Mouse (Mus musculus): ENCODE results near the gene Fbll1.

Gene Fbll1

GRCm38 (mm10) chr11:35782444-35782843 is 16.2 kb downstream of the Fbll1 start:
- DNase-seq = no peak

GRCm38 (mm10) chr11:35780336-35780735 is 18.3 kb downstream of the Fbll1 start:
- no peak for DNase-seq

- DNase-seq = no peak
These were observed 22.2 kb downstream of the Fbll1 start for GRCm38 (mm10) chr11:35776452-35776851.

- DNase-seq = no peak
These were observed 23.1 kb downstream of the Fbll1 start for GRCm38 (mm10) chr11:35775606-35776005.

DNA sequence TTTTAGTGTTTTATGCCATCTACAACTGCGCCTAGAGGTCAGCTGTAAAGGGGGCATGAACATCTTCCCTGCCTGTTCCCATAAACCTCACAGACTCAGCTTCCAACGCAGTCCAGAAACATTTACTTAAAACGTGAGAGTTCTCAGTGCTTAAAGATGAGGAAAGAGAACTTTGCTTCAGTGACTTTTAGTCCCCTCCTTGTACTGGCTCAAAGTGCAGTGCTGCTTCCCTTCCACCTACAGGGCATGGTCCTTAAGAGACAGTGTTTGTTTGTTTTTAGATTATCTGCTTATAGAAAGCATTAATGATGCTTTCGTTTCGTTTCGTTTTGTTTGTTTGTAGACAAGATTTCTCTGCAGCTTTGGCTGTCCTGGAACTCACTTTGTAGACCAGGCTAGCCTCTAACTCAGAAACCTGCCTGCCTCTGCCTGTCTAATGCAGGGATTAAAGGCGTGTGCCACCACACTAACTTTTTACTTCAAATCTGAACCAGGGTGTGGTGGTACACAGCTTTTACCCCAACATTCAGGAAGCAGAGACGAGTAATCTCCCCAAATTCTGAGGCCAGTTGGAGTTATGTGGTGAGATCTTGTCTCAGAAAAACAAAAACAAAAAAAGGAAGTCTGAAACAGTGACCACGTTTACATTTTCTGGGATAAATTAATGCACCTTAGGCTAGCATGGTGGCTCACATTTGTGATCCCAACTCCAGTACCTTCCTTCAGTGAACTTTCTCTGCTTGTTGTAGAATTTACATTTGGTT is 27.8 kb downstream of the Fbll1 start:
- DNase-seq = no peak

- peak; percentile 70 for DNase-seq
These were observed 28.8 kb downstream of the Fbll1 start for GRCm38 (mm10) chr11:35769746-35770437.

DNA sequence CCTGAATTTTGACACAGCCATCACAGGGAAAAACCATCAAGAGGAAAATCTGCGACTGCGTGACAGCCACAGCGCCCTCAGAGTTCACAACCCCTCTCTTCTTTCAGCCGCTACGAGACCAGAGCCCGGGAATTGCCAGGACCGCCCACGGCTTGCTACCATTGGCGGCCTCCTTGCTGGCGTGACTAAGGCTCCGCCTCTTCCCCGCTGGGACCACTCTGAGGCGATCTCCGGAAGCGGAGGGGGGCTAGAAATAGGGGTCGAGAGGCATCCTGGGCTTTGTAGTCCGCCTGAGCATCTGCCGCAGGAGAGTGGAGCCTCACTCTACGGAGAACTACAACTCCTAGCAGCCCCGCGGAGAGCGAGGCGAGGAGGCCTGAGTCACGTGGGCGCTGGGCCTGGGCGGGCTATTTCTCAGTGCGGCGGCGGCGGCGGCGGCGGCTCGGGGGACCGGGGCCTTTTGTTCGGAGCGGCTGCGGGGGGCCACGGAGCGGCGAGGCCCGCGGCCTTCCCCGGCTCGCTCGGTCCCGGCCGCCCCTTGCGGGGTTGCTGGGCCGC is 29.4 kb downstream of the Fbll1 start, which contains the start of gene Pank3:
TSS of gene Pank3 (plus strand) at position 297 of the 558 bp plus-strand sequence.
- DNase-seq = peak; percentile 97

DNA sequence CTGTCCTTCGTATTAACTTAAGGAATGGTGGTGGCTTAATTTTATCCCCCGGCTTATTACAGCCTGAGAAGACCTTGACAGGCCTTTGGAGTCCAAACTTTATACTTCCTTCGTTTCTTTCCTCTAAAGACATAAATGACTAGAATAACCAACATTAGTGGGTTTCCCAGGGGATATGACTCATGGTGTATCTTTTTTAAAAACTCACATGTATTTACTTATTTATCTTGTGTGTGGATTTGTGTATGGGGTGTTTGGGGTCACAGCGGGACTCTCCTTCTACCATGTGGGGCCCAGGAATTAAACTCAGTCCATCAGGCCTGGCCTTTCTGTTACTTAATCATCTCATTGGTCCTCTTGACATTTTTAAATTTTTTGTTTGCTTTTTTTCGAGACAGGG is 31.8 kb downstream of the Fbll1 start:
- no peak for DNase-seq

- DNase-seq = no peak
These were observed 38.1 kb downstream of the Fbll1 start for GRCm38 (mm10) chr11:35760627-35761003.

DNA sequence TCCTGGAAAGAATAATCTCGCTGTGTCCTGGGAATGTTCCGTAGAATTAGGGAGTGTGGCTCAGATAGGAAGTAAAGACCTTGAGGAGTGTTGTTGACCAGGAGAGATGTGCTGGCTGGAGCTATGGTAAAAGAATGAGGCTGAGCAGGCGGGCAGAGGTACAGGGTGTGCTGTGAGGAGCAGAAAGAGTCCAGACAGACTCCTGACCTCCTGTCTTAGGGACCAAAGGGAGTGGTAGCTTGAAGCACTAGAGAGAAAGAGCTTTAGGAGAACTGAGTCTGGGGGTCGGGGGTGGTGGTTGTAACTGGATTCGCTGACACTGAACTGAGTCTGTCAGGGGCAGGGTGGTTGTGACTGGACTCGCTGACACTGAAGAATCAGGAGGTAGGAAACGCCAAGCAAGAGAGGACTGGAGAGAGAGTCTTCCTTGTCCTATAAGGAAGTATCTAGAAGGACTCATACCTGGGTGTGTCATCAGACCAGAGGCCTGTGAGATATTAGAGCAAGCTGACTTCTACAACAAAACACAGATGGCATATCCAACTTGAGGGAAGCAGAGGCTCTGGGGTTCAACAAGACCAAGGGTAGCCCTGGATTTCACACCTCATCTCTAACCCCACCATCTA is 38.6 kb downstream of the Fbll1 start:
- no peak for DNase-seq

- no peak for DNase-seq
These were observed 42.0 kb downstream of the Fbll1 start for GRCm38 (mm10) chr11:35756411-35757303.

DNA sequence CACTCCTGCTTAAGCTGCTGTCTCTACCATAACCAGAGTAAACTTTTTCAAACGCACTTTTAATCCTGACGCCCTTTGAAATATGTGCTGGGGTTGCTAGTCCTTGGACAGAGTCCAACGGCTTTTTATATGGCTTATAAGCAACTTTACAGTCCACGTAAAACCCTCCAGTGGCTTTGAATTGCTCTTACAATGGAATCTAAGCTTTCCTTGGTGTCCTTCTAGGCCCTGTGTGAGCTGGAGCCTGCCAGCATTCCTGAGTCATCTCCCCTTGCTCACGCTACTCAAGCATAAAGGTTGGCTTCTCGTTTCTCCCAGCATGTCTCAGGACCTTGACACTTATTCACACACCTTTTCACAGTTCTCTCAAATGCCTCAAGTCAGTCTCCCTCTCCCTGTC is 43.1 kb downstream of the Fbll1 start:
- DNase-seq = no peak

- DNase-seq = no peak
These were observed 43.7 kb downstream of the Fbll1 start for GRCm38 (mm10) chr11:35754906-35755418.

DNA sequence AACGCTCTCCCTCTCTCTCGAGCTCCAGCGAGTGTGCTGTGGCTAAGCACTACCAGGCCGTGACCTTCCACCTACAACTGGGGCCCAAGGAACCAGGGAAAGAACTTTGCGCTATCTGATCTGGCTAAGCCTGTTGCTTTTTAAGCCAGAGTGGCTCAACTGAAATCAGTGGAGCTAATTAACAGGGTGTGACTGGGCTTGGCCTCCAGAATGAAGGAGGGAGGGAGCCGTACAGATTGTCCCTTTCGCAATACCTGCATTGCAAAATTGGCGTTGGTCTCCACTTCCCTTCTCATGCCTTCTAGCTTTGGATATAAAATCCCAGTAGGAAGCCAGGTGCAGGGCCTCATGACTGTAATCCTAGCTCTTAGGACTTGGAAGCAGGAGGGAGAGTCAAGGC is 48.1 kb downstream of the Fbll1 start:
- no peak for DNase-seq
